Mouse (Mus musculus): ENCODE results near the gene Vnn1.

DNA sequence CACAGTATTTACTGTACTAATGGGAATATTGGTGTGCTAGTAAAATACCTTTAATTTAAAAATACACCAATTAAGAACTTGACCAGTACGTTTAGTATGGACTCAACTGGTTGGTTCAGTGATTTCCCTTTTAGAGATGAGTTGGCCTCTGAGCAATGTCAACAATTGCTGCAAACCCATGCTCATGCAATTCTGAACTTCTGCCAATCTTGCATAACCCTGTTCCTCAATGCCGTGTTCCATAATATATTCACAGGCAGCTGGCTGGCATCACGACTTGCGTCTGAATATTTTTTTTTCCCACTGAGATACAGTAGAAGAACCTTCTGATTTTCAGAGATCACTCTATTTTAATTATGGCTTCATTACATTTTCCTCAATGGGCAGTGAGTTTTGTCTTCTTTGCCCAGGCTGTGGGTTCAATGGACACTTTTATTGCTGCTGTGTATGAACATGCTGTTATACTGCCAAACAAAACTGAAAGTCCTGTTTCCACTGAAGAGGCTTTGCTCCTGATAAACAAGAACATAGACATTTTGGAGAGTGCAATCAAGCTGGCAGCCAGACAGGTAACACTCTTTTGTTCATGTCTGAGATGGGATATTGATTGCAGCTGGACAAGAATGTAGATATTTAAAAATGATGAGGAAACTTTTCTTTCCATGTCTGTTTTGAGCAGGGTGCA is 43.1 kb upstream of the Vnn1 start, which contains the start of gene Vnn3:
- TF ChIP-seq EP300 (IDR thresholded peaks at IDR 0.05; ENCODE audit: insufficient read depth, low read depth, low read length) (no peak), POLR2A (IDR thresholded peaks at IDR 0.05; ENCODE audit: insufficient read depth, low read length) (no peak)
